Mouse (Mus musculus): ENCODE data around the gene Tmem220. TPM values are rescaled to one million over a fixed set of nuclear protein-coding genes. Genes with fewer than 3 reads are reported as not detected.

The Tmem220 gene
- polyA plus RNA-seq, 1 experiment from 2014 or later, result 2.5 TPM

DNA sequence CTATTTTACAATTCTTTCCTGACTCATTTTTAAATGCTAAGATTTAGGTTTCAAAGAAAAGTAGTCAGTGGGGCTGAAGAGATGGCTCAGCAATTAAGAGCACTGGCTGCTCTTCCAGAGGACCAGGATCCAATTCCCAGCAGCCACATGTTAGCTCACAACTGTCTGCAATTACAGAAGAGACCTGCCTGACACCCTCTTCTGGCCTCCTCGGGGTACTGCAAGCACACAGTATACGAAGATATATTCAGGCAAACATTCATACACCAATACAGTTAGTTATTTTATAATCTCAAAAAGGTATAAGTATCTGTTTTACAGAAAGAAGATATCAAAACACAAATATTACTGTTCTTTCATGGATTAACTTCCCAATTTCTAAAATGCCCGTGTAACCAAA, 14.8 kb downstream of the Tmem220 start:
- H3K4me2 ChIP-seq, result no peak overlapping the region
- H3K36me3 ChIP-seq (replicated peaks), result peaks cover 31% of the 10 kb centered on the region
- H3K9ac ChIP-seq, result no peak overlapping the region
- no peak for ATAC-seq (ENCODE audit: insufficient read depth)
- WGBS (ENCODE audit: insufficient replicate concordance), result 77% methylated on average over 3 of the region's 3 CpGs
- H3K27me3 ChIP-seq, result no peaks in the 10 kb centered on the region
- no peak overlapping the region for H3K27ac ChIP-seq (replicated peaks)
- no peak overlapping the region for H3K4me3 ChIP-seq (replicated peaks)
- H3K4me1 ChIP-seq (replicated peaks), result 0 out of 2 replicates have a peak, but pooled peaks cover 4% of the 10 kb centered on the region
- no peaks in the 10 kb centered on the region for H3K9me3 ChIP-seq (replicated peaks)

DNA sequence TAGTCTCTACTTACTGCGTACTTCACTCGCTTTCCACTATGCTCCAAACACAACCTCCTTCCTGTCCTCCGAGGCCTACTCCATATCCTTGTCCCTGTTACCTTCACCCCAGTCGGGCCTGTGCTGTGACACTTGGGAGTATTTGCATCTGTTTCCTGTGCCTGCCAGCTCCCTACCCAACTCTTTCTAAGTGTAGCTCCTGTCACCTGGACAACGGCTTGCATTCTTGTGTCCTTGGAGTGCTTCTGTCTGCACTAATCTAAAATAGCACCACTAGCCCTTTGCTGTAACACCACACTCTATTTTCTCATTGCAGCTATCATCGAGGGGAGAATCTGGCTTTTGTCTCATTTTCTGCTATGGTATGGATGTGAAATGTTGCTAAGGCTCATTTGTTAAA, 15.5 kb downstream of the Tmem220 start:
- Histone ChIP-seq H3K4me2 (no peak overlapping the region), H3K4me1 (replicated peaks) (0 out of 2 replicates have a peak, but pooled peaks cover 6% of the 10 kb centered on the region), H3K27me3 (no peaks in the 10 kb centered on the region), H3K36me3 (replicated peaks) (peaks cover 31% of the 10 kb centered on the region), H3K9ac (no peak overlapping the region), H3K27ac (replicated peaks) (no peak overlapping the region), H3K4me3 (replicated peaks) (no peak overlapping the region), H3K9me3 (replicated peaks) (no peaks in the 10 kb centered on the region)
- ATAC-seq (ENCODE audit: insufficient read depth), result no peak
- 79% methylated on average over 6 of the region's 6 CpGs for WGBS (ENCODE audit: insufficient replicate concordance)

DNA sequence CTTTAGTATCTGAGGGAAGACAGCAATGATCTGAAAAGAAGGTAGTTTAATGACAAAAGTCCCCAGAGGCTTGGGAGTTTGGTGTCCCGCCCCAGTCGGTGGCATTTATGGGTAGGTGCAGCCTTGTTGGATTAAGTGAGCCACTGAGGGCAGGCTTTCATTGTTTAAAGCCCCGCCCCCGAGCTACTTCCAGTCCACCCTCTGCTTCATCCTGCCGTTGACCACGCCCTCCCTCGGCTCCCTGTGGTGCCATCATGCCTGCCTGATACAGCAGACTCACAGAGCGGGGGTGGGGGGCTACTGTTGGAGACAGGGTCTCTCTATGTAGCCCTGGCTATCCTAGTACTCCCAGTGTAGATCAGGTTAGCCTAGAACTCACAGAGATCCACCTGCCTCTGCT, 18.1 kb downstream of the Tmem220 start:
- no peak for ATAC-seq (ENCODE audit: insufficient read depth)
- Histone ChIP-seq H3K4me2 (no peak overlapping the region), H3K4me3 (replicated peaks) (no peak overlapping the region), H3K36me3 (replicated peaks) (peaks cover 31% of the 10 kb centered on the region), H3K27me3 (no peaks in the 10 kb centered on the region), H3K9ac (no peak overlapping the region), H3K9me3 (replicated peaks) (no peaks in the 10 kb centered on the region), H3K4me1 (replicated peaks) (peaks cover 11% of the 10 kb centered on the region; the same call in 1 of the 2 replicates), H3K27ac (replicated peaks) (no peak overlapping the region)
- 56% methylated on average over 8 of the region's 8 CpGs for WGBS (ENCODE audit: insufficient replicate concordance)

- peak; percentile 75 for ATAC-seq (ENCODE audit: insufficient read depth)
- Histone ChIP-seq H3K4me2 (no peak overlapping the region), H3K4me3 (replicated peaks) (no peak overlapping the region), H3K9me3 (replicated peaks) (no peaks in the 10 kb centered on the region), H3K27me3 (no peaks in the 10 kb centered on the region), H3K36me3 (replicated peaks) (peaks cover 26% of the 10 kb centered on the region), H3K4me1 (replicated peaks) (peaks cover 14% of the 10 kb centered on the region), H3K27ac (replicated peaks) (0 out of 2 replicates have a peak overlapping the region, but pooled peaks have one; percentile 29), H3K9ac (no peak overlapping the region)
- 64% methylated on average over 6 of the region's 6 CpGs for WGBS (ENCODE audit: insufficient replicate concordance)
Measured at GRCm38 (mm10) chr11:67044959-67045358, 20.0 kb downstream of the Tmem220 start.

DNA sequence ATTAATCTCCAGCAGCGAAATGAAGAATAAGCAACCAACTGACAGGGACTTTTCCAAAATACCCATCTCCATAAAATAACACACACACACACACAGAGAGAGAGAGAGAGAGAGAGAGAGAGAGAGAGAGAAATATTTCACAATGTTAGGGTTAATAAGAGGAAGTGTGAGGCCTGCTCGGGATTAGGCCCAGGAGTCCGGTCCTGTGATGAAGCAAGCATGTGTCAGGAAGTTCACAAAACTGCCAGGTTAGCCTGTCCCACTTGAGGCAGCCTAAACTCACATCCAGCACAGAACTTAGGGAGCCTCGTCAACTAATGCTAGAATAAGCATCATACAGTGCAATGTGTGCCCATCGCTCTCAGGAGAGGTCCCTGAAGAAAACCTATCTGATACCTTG, 22.2 kb downstream of the Tmem220 start:
- H3K36me3 ChIP-seq (replicated peaks), result peaks cover 11% of the 10 kb centered on the region; the same call in 1 of the 2 replicates
- 59% methylated on average over 5 of the region's 5 CpGs for WGBS (ENCODE audit: insufficient replicate concordance)
- H3K4me2 ChIP-seq, result no peak overlapping the region
- H3K27ac ChIP-seq (replicated peaks), result no peak overlapping the region
- no peaks in the 10 kb centered on the region for H3K9me3 ChIP-seq (replicated peaks)
- H3K4me3 ChIP-seq (replicated peaks), result no peak overlapping the region
- no peak overlapping the region for H3K9ac ChIP-seq
- no peaks in the 10 kb centered on the region for H3K27me3 ChIP-seq
- no peak for ATAC-seq (ENCODE audit: insufficient read depth)
- peaks cover 19% of the 10 kb centered on the region for H3K4me1 ChIP-seq (replicated peaks)

- WGBS (ENCODE audit: insufficient replicate concordance), result 74% methylated on average over 8 of the region's 8 CpGs
Measured at GRCm38 (mm10) chr11:67048496-67048895, 23.5 kb downstream of the Tmem220 start.

GRCm38 (mm10) chr11:67049256-67049655, 24.3 kb downstream of the Tmem220 start:
- Histone ChIP-seq H3K36me3 (replicated peaks) (0 out of 2 replicates have a peak, but pooled peaks cover 4% of the 10 kb centered on the region), H3K9me3 (replicated peaks) (no peaks in the 10 kb centered on the region), H3K4me1 (replicated peaks) (peaks cover 32% of the 10 kb centered on the region), H3K4me3 (replicated peaks) (no peak overlapping the region), H3K27ac (replicated peaks) (no peak overlapping the region), H3K4me2 (no peak overlapping the region), H3K27me3 (no peaks in the 10 kb centered on the region), H3K9ac (no peak overlapping the region)
- ATAC-seq (ENCODE audit: insufficient read depth), result no peak
- 71% methylated on average over 3 of the region's 3 CpGs for WGBS (ENCODE audit: insufficient replicate concordance)

More at GRCm38 (mm10) chr11:67048496-67048895, 23.5 kb downstream of the Tmem220 start:
- H3K4me1 ChIP-seq (replicated peaks), result peaks cover 29% of the 10 kb centered on the region
- no peak overlapping the region for H3K27ac ChIP-seq (replicated peaks)
- no peaks in the 10 kb centered on the region for H3K9me3 ChIP-seq (replicated peaks)
- H3K4me3 ChIP-seq (replicated peaks), result no peak overlapping the region
- 0 out of 2 replicates have a peak, but pooled peaks cover 4% of the 10 kb centered on the region for H3K36me3 ChIP-seq (replicated peaks)
- no peak overlapping the region for H3K4me2 ChIP-seq
- no peak for ATAC-seq (ENCODE audit: insufficient read depth)
- H3K9ac ChIP-seq, result no peak overlapping the region
- no peaks in the 10 kb centered on the region for H3K27me3 ChIP-seq

DNA sequence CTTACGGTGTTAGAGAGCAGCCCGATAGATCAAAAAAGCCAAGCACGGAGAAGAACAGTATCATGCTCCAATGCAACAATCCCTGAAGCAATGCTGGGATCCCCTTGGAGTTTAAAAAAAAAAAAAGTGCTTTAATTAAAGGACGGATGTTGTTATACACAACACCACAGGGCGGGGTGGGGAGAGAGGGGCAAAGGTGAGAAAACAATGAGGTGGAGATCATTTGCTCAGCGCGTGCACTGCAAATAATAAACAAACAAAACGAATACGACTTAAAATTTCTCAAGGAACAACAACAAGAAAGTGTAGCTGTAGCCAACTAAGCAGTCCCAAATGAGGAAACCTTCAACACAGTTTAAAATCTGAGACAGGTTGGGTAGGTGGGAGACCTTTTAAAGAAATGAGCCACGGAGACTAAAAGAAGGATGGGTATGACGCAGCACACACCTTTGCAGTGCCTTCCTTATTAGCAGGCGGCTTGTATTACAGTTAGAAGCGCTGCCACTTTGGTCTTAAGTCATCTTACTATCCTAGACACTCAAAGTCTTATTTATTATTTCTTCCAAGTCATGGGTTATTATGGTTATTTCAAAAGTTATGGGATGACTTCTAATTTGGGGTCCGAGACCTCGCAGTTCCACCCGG, 26.8 kb downstream of the Tmem220 start:
- no peaks in the 10 kb centered on the region for H3K9me3 ChIP-seq (replicated peaks)
- 13% methylated on average over 16 of the region's 16 CpGs for WGBS (ENCODE audit: insufficient replicate concordance)
- ATAC-seq (ENCODE audit: insufficient read depth), result peak; percentile 57
- peak overlapping the region; percentile 83 for H3K9ac ChIP-seq
- peak overlapping the region; percentile 88 for H3K4me3 ChIP-seq (replicated peaks)
- H3K4me1 ChIP-seq (replicated peaks), result peaks cover 28% of the 10 kb centered on the region
- H3K27me3 ChIP-seq, result no peaks in the 10 kb centered on the region
- peak overlapping the region; percentile 89 for H3K4me2 ChIP-seq
- H3K36me3 ChIP-seq (replicated peaks), result peaks cover 18% of the 10 kb centered on the region
- H3K27ac ChIP-seq (replicated peaks), result peak overlapping the region; percentile 84

DNA sequence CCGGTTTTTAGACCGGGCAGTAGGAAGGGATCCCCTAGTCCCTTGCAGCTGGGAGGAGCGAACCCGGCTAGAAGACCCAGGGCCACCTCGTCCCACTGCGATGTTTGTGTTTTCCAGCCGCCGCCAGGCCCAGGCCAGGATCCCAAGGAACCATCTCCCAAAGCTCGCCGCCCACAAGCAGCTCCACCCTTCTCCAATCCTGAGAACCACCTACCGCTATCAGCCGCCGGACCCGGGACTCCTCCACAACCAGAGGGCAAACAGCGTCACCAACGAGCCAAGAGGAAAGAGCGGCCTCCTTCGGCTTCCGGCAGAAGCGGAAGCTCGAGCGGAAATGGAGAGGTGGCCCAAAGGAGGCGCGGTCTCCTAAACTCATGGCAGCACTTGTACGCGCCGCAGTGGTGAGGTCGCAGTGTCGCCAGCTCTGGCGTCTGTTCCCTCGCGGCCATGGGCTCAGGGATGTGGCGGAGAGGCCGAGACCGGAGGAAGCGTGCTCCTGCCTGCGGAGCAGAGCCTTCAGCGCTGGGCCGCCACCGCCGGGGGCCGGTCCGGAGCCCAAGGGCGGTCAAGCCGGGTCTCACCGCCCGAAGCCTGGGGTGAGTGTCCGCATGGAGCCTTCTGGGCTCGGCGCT, 27.5 kb downstream of the Tmem220 start, which contains the start of the genes Adprm and Sco1:
TSS of gene Adprm (minus strand) at position 274 of the 632 bp plus-strand sequence.
TSS of gene Sco1 (plus strand) at position 350 of the 632 bp plus-strand sequence.
- Histone ChIP-seq H3K27me3 (no peaks in the 10 kb centered on the region), H3K4me2 (peak within 1 kb of the TSS; percentile 89), H3K4me1 (replicated peaks) (peaks cover 25% of the 10 kb centered on the region), H3K36me3 (replicated peaks) (peaks cover 24% of the 10 kb centered on the region), H3K9me3 (replicated peaks) (no peaks in the 10 kb centered on the region), H3K9ac (peak within 1 kb of the TSS; percentile 83), H3K4me3 (replicated peaks) (peak within 1 kb of the TSS; percentile 88), H3K27ac (replicated peaks) (peak within 1 kb of the TSS; percentile 84)
- WGBS (ENCODE audit: insufficient replicate concordance), result under 1% methylated on average over 50 of the region's 50 CpGs
- ATAC-seq (ENCODE audit: insufficient read depth), result peak; percentile 94

DNA sequence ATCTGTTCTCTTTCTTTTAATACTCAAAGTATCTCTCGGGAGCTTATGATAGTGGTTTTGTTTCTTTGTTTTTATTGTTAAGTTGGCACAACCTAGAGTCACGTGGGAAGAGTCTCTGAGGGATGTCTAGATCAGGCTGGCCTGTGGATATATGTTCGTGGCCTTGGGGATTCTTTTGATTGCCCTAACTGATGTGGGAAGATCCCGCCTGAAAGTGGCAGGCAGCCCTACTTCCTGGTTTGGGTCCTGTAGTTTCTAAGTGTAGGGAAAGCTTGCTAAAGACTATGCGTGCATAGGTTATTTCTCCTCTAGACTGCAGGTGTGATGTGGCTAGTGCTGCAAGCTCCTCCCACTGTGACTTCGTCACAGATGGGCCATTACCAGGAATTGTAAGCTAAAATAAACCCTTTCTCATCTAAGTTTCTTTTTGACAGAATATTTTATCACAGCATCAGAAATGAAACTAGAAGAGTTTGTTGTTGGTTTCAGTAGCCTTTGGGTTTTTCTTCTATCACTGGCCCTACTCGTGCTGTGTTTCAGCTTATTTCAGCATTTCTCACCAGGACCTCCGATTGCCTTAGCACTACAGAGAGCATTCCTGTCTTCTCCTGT, 29.9 kb downstream of the Tmem220 start:
- Histone ChIP-seq H3K4me3 (replicated peaks) (no peak overlapping the region), H3K36me3 (replicated peaks) (peaks cover 45% of the 10 kb centered on the region), H3K9me3 (replicated peaks) (no peaks in the 10 kb centered on the region), H3K4me2 (no peak overlapping the region), H3K9ac (no peak overlapping the region), H3K27me3 (no peaks in the 10 kb centered on the region), H3K4me1 (replicated peaks) (peaks cover 21% of the 10 kb centered on the region), H3K27ac (replicated peaks) (no peak overlapping the region)
- ATAC-seq (ENCODE audit: insufficient read depth), result no peak
- 76% methylated on average over 8 of the region's 8 CpGs for WGBS (ENCODE audit: insufficient replicate concordance)

GRCm38 (mm10) chr11:67061311-67061710, 36.4 kb downstream of the Tmem220 start:
- no peak overlapping the region for H3K4me2 ChIP-seq
- H3K4me3 ChIP-seq (replicated peaks), result no peak overlapping the region
- peaks cover 83% of the 10 kb centered on the region for H3K36me3 ChIP-seq (replicated peaks)
- no peak overlapping the region for H3K9ac ChIP-seq
- no peaks in the 10 kb centered on the region for H3K4me1 ChIP-seq (replicated peaks)
- 65% methylated on average over 2 of the region's 2 CpGs for WGBS (ENCODE audit: insufficient replicate concordance)
- H3K27ac ChIP-seq (replicated peaks), result no peak overlapping the region
- no peaks in the 10 kb centered on the region for H3K9me3 ChIP-seq (replicated peaks)
- no peak for ATAC-seq (ENCODE audit: insufficient read depth)
- no peaks in the 10 kb centered on the region for H3K27me3 ChIP-seq

All from liver, embryonic 15.5 days (tissue).